Mouse (Mus musculus) left cerebral cortex, postnatal 14 days (tissue): Measurements from ENCODE around the gene Ptprn2. TPM values are rescaled to one million over a fixed set of nuclear protein-coding genes. Genes with fewer than 3 reads are reported as not detected.

Source experiments
- DNase-seq, 2 experiments: peaks; one replicate each; pipeline ENCODE4 v3.0.0; 2021 to 2022; ENCODE audit warnings: low spot score in 2 of 2, mixed read lengths in 1 of 2
- intact Hi-C: fragments of 180-260 bp; cut with DNase I; formaldehyde crosslinking; loops from one replicate; pipeline ENCODE4 v1.15.1; 2025
- total RNA-seq, 2 experiments: library from RNA; stranded (reverse); gene quantifications; 2 replicates each; pipeline ENCODE4 v1.2.3; 2021

The Ptprn2 gene
- total RNA-seq, 2 experiments from 2014 or later = 383 to 385 TPM

GRCm38 (mm10) chr12:117135205-117135604 is 649.7 kb downstream of the Ptprn2 start:
- intact Hi-C loops = no loop called here
- no peak for DNase-seq

- DNase-seq = no peak
- intact Hi-C loops = no loop called here
Measured at GRCm38 (mm10) chr12:117136472-117137010, 651.0 kb downstream of the Ptprn2 start.

GRCm38 (mm10) chr12:117140901-117141300 is 655.4 kb downstream of the Ptprn2 start:
- intact Hi-C loops = loop anchor here (5.0 kb wide), 1 partner anchor 514 kb away; no protein-coding TSS in a partner anchor
- DNase-seq = no peak

- no peak for DNase-seq
- intact Hi-C loops = loop anchor here (5.0 kb wide), 1 partner anchor 514 kb away; no protein-coding TSS in a partner anchor
Measured at GRCm38 (mm10) chr12:117141394-117141793, 655.9 kb downstream of the Ptprn2 start.

GRCm38 (mm10) chr12:117149176-117149575 is 663.7 kb downstream of the Ptprn2 start:
- intact Hi-C loops = no loop called here
- no peak for DNase-seq

GRCm38 (mm10) chr12:117150611-117151395 is 665.3 kb downstream of the Ptprn2 start:
- intact Hi-C loops = loop anchor here (10.0 kb wide), 1 partner anchor 116 kb away; no protein-coding TSS in a partner anchor
- no peak for DNase-seq

GRCm38 (mm10) chr12:117151611-117152010 is 666.1 kb downstream of the Ptprn2 start:
- intact Hi-C loops = loop anchor here (10.0 kb wide), 1 partner anchor 117 kb away; no protein-coding TSS in a partner anchor

GRCm38 (mm10) chr12:117152366-117153165 is 667.0 kb downstream of the Ptprn2 start:
- intact Hi-C loops = loop anchor here (10.0 kb wide), 1 partner anchor 118 kb away; no protein-coding TSS in a partner anchor
- DNase-seq = no peak

More at GRCm38 (mm10) chr12:117151611-117152010, 666.1 kb downstream of the Ptprn2 start:
- DNase-seq = no peak

GRCm38 (mm10) chr12:117153166-117153480 is 667.6 kb downstream of the Ptprn2 start:
- intact Hi-C loops = loop anchor here (10.0 kb wide), 1 partner anchor 118 kb away; no protein-coding TSS in a partner anchor
- no peak for DNase-seq

- intact Hi-C loops = loop anchor here (10.0 kb wide), 1 partner anchor 119 kb away; no protein-coding TSS in a partner anchor
- peak; percentile 69 for DNase-seq
Measured at GRCm38 (mm10) chr12:117153671-117154355, 668.3 kb downstream of the Ptprn2 start.

- DNase-seq = no peak
- intact Hi-C loops = loop anchor here (10.0 kb wide), 1 partner anchor 120 kb away; no protein-coding TSS in a partner anchor
Measured at GRCm38 (mm10) chr12:117154356-117155243, 669.1 kb downstream of the Ptprn2 start.

GRCm38 (mm10) chr12:117155307-117156220 is 670.0 kb downstream of the Ptprn2 start:
- intact Hi-C loops = loop anchor here (10.0 kb wide), 1 partner anchor 121 kb away; no protein-coding TSS in a partner anchor
- no peak for DNase-seq

GRCm38 (mm10) chr12:117156256-117156655 is 670.7 kb downstream of the Ptprn2 start:
- intact Hi-C loops = loop anchor here (10.0 kb wide), 1 partner anchor 121 kb away; no protein-coding TSS in a partner anchor
- no peak for DNase-seq

GRCm38 (mm10) chr12:117156786-117157185 is 671.3 kb downstream of the Ptprn2 start:
- no peak for DNase-seq
- intact Hi-C loops = loop anchor here (10.0 kb wide), 1 partner anchor 122 kb away; no protein-coding TSS in a partner anchor

- DNase-seq = no peak
- intact Hi-C loops = loop anchor here (10.0 kb wide), 1 partner anchor 122 kb away; no protein-coding TSS in a partner anchor
Measured at GRCm38 (mm10) chr12:117157249-117157648, 671.7 kb downstream of the Ptprn2 start.

GRCm38 (mm10) chr12:117157660-117158386 is 672.3 kb downstream of the Ptprn2 start:
- DNase-seq = no peak
- intact Hi-C loops = loop anchor here (10.0 kb wide), 1 partner anchor 123 kb away; no protein-coding TSS in a partner anchor
